Mouse (Mus musculus) stomach, embryonic 16.5 days (tissue): ENCODE data around the gene Bbs1. TPM values are rescaled to one million over a fixed set of nuclear protein-coding genes. Genes with fewer than 3 reads are reported as not detected.

Experiments used
- ATAC-seq: fragments of 200-750 bp; cut with Nextera tagmentation; 2 replicates; pipeline ENCODE4 v1.8.0; 2017; ENCODE audit warnings: moderate number of reproducible peaks, moderate TSS enrichment; ENCODE audit not compliant: insufficient read depth, low FRiP score
- H3K27ac ChIP-seq: fragments of 300-500 bp; sonication (generic); 2 replicates; pipeline ENCODE4 v1.5.1; 2014; ENCODE audit warnings: low read length
- H3K27me3 ChIP-seq: fragments of 300-500 bp; sonication (generic); 2 replicates; pipeline ENCODE4 v1.6.1; 2014; ENCODE audit warnings: low read length, control low read depth, mixed read lengths; ENCODE audit not compliant: control insufficient read depth, insufficient read depth
- H3K36me3 ChIP-seq: fragments of 300-500 bp; sonication (generic); 2 replicates; pipeline ENCODE4 v1.6.1; 2014; ENCODE audit warnings: low read length; ENCODE audit not compliant: control insufficient read depth, insufficient read depth
- H3K4me1 ChIP-seq: fragments of 300-500 bp; sonication (generic); 2 replicates; pipeline ENCODE4 v1.6.1; 2014; ENCODE audit warnings: low read length, control low read depth, mixed read lengths; ENCODE audit not compliant: control insufficient read depth, insufficient read depth
- H3K4me2 ChIP-seq: fragments of 300-500 bp; sonication (generic); 2 replicates; pipeline ENCODE4 v1.6.1; 2014; ENCODE audit warnings: low read depth, low read length, mixed read lengths
- H3K4me3 ChIP-seq: fragments of 300-500 bp; sonication (generic); replicated peaks from 2 replicates; pipeline ENCODE4 v1.5.1; 2014; ENCODE audit warnings: mild to moderate bottlenecking, low read length
- H3K9ac ChIP-seq: fragments of 300-500 bp; sonication (generic); 2 replicates; pipeline ENCODE4 v1.6.1; 2014; ENCODE audit warnings: low read length
- H3K9me3 ChIP-seq: fragments of 300-500 bp; sonication (generic); replicated peaks from 2 replicates; pipeline ENCODE4 v1.6.1; 2016; ENCODE audit warnings: low read length, control low read depth; ENCODE audit not compliant: control insufficient read depth
- WGBS: fragments of 180-500 bp; shearing (Covaris S2); extraction: QIAGEN DNeasy Blood & Tissue Kit; methylation state at CpG from one replicate; pipeline ENCODE4 v1.1.7; 2014; 5-methylcytosine and 5-hydroxymethylcytosine counted together
- polyA plus RNA-seq: library from polyadenylated mRNA; unstranded; fragments of >200 nt; fragmentation: Nextera tagmentation; extraction: Ambion mirVana; gene quantifications from 2 replicates; pipeline ENCODE4 v1.2.1, GENCODE M21; 2015

Bbs1 gene
- polyA plus RNA-seq, 1 experiment from 2014 or later, result 3.6 TPM

DNA sequence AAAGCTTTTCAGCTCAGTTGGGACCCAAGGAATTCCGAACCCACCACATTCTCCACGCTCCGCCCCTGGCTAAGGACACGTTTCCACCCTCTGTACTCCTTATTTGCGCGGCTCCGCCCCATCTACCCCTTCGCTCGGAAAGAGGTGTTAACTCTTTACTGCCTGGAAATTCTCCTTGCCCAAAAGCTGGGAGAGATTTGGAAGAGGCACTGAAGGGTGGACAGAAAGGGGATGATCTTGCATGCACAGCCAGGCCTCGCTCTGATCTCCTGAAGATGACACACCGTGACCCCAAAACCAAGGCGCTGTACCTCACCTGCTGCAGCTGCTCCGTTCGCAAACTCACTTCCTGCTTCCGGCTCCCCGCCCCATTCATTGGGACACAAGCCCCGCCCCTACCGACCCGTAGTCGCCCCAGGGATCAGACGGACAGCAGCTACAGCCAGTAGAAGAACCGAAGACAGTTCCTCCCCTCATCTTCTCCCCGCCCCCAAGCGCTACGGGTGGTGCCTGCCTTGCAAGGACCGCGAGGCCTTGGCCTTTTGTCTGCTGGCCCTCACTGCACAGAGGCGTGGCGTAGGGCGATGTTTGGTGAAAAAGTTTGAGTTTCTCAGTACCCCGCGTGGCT, 21.6 kb upstream of the Bbs1 start, which contains the start of gene Dpp3:
Dpp3 (minus strand) TSS at position 384 of the 628 bp plus-strand sequence.
- H3K9ac ChIP-seq, result peak within 1 kb of the TSS; percentile 72
- peak within 1 kb of the TSS; percentile 78 for H3K4me3 ChIP-seq
- H3K9me3 ChIP-seq, result no peaks in the 10 kb centered on the region
- under 1% methylated on average over 32 of the region's 32 CpGs for WGBS
- peaks cover 3% of the 10 kb centered on the region; the same call in 1 of the 2 replicates for H3K36me3 ChIP-seq
- no peaks in the 10 kb centered on the region for H3K27me3 ChIP-seq
- peaks cover 16% of the 10 kb centered on the region for H3K4me1 ChIP-seq
- H3K4me2 ChIP-seq, result peak within 1 kb of the TSS; percentile 81
- H3K27ac ChIP-seq, result peak within 1 kb of the TSS; percentile 81
- ATAC-seq, result peak; percentile 99

DNA sequence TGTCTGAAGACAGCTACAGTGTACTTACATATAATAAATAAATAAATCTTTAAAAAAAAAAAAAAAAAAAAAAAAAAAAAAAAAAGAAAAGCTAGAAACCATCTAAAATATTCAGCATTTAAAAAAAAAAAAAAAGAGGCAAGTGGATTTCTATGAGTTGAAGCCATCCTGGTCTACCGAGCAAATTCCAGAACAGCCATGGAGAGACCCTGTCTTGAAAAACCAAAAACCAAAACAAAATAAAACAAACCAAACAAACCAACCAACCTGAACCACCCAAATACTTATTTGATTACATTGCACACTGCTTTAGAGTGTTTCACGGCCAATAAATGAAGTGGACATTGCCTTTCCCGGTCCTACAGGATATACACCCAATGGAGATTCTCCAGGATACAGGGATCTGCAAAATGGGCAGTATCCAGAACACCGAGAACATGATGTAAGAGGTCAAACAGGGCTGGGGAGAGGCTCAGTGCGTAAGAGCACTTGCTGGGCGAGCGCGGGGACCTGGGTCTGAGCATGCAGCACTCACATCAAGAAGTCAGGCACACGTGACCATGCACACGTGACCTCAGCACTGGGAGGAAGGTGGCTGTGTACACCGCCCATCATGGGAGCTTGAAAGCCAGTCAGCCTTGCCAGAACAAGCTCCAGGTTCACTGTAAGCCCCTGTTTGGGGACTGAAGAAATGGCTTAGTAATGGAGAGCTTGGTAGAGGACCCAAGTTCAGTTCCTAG, 18.9 kb upstream of the Bbs1 start:
- Histone ChIP-seq H3K4me1 (peaks cover 16% of the 10 kb centered on the region), H3K4me3 (no peak overlapping the region), H3K4me2 (no peak overlapping the region), H3K27ac (no peak overlapping the region), H3K36me3 (peaks cover 14% of the 10 kb centered on the region; the same call in 1 of the 2 replicates), H3K9me3 (no peaks in the 10 kb centered on the region), H3K27me3 (no peaks in the 10 kb centered on the region), H3K9ac (no peak overlapping the region)
- ATAC-seq, result no peak
- WGBS, result 92% methylated on average over 11 of the region's 11 CpGs

DNA sequence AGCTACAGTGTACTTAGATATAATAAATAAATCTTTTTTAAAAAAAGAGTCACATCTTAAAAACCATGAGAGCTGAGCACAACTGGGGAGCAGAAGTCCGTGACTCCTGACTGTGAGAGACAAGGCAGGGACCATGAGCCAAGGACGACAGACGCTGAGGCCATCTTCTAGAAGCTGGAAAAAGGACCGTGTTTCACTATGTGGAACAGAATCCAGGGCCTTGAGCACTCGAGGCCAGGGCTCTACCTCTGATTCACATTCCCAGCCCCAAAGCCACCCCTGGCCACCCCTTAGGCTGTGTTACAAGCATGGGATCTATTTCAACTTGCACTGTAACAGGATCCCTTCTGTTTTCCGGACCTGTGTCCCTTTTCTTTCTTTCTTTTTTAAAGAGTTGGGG, 13.2 kb upstream of the Bbs1 start:
- Histone ChIP-seq H3K9ac (no peak overlapping the region), H3K27me3 (no peaks in the 10 kb centered on the region), H3K36me3 (peaks cover 19% of the 10 kb centered on the region), H3K27ac (no peak overlapping the region), H3K4me3 (no peak overlapping the region), H3K9me3 (no peaks in the 10 kb centered on the region), H3K4me1 (no peaks in the 10 kb centered on the region), H3K4me2 (no peak overlapping the region)
- ATAC-seq, result no peak
- 83% methylated on average over 6 of the region's 6 CpGs for WGBS

DNA sequence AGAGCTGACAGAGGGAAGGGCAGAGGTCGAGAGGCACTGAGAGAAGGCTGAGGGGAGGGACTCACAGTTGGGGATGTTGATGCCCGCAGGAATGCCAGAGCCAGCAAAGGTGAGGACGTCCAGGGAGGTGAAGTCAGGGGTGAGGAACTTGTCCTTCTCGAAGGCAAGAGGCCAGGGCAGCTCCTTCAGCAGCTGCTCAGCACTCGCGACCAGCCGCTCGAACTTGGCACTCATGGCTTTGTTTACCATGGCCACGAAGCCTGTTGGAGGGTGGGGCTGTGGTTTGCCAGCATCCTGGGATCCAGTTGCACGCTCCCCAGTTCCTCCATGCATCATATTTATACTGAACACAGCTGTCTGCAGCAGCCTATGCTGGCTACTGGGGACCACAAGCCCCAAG, 10.4 kb upstream of the Bbs1 start:
- Histone ChIP-seq H3K9ac (no peak overlapping the region), H3K27ac (no peak overlapping the region), H3K27me3 (no peaks in the 10 kb centered on the region), H3K9me3 (no peaks in the 10 kb centered on the region), H3K4me2 (no peak overlapping the region), H3K4me1 (no peaks in the 10 kb centered on the region), H3K4me3 (no peak overlapping the region), H3K36me3 (peaks cover 26% of the 10 kb centered on the region)
- no peak for ATAC-seq
- 80% methylated on average over 10 of the region's 10 CpGs for WGBS

DNA sequence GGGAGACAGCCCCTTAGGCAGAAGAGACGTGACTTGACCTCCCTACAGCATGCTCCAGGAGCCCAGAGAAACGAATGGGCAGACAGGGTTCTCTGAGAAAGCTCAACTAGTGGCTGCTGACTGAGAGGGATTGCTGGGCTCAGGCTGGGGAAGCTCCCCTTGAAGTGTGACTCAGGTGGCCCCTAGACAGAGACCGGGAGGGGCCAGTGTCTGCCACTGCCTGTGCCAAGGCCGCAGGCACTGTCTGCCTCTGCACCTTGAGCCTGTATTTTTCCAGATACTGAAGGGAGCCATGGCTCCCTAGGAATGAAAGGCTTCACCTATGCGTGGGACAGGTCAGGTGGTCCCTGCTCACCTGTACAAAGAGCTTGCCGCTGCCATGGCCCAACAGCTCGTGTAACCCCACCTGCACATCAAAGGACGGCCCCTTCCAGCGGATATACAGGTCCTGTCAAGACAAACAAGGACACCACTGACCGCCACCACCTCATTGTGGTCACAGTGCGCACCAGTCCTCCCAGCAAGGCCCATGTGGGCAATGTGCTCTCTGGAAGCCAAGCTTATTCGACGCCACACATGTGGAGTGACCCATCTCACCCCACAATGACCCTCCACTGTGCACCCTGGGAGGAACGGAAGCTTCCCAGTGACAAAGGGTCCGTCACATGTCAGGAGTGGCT, 9.6 kb upstream of the Bbs1 start:
- 89% methylated on average over 15 of the region's 15 CpGs for WGBS
- no peak overlapping the region for H3K4me3 ChIP-seq
- no peak overlapping the region for H3K4me2 ChIP-seq
- no peak overlapping the region for H3K9ac ChIP-seq
- H3K4me1 ChIP-seq, result no peaks in the 10 kb centered on the region
- no peaks in the 10 kb centered on the region for H3K27me3 ChIP-seq
- peaks cover 23% of the 10 kb centered on the region for H3K36me3 ChIP-seq
- ATAC-seq, result no peak
- no peaks in the 10 kb centered on the region for H3K9me3 ChIP-seq
- H3K27ac ChIP-seq, result no peak overlapping the region

DNA sequence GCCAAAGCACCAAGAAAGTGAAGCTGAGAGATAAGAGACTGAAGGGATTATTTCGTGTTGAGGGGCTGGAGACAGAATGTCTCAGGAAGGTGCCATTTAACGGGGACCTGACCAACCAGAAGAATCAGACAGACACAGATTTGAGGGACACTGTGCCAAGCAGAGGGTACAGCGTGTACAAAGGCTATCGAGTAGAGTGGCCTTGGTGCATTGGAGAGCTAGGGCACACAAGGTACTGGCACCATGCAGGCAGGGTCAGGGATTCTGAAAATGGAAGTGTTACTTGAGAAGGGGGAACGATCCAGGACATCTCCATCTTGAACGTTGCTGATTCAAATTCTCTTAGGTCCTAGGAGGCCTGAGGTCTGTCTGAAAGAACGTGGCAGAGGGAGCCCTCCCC, 2.9 kb upstream of the Bbs1 start:
- WGBS, result 91% methylated on average over 7 of the region's 7 CpGs
- H3K4me1 ChIP-seq, result peaks cover 3% of the 10 kb centered on the region; the same call in 1 of the 2 replicates
- no peak overlapping the region for H3K4me2 ChIP-seq
- peaks cover 20% of the 10 kb centered on the region for H3K36me3 ChIP-seq
- H3K4me3 ChIP-seq, result no peak overlapping the region
- no peaks in the 10 kb centered on the region for H3K9me3 ChIP-seq
- H3K9ac ChIP-seq, result no peak overlapping the region
- ATAC-seq, result no peak
- H3K27me3 ChIP-seq, result no peaks in the 10 kb centered on the region
- no peak overlapping the region for H3K27ac ChIP-seq

DNA sequence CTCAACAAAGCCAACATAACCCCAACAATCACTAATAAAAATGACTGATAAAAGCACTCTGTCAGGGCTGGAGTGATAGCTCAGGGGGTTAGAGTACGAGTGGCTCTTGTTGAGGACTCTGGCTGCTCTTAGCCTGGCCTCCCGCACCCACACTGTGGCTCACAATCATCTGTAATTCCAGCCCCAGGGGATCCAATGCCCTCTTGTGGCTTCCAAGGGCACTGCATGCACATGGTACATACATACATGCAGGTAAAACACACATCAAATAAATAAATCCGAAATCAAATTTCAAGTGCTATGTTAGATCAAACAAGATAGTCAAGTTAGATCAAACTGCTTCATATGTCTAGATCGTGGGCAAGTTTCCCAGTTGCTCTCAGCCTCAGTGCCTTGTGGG, 1.7 kb upstream of the Bbs1 start:
- Histone ChIP-seq H3K27me3 (no peaks in the 10 kb centered on the region), H3K4me2 (no peak overlapping the region), H3K36me3 (peaks cover 11% of the 10 kb centered on the region), H3K4me1 (peaks cover 3% of the 10 kb centered on the region; the same call in 1 of the 2 replicates), H3K27ac (no peak overlapping the region), H3K9ac (no peak overlapping the region), H3K9me3 (no peaks in the 10 kb centered on the region), H3K4me3 (no peak overlapping the region)
- 80% methylated on average over 4 of the region's 4 CpGs for WGBS
- ATAC-seq, result no peak

DNA sequence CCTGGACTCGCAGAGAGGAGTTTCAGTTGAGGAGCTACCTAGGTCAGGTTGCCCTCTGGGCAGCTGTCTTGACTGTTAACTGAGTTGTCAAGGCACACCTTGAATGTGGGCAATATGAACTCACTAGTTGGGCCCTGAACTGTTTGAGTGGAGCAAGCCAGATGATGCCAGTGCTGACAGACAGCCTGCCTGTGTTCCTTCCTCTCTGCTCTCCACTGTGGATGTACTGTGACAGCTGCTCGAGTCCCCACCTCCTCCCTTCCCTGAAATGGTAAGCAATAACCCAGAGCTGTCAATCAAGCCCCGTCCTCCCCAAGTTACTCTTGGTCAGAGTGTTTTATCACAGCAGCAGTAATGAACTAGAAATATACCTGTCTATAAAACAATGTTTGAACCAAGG, 6.5 kb downstream of the Bbs1 start:
- 71% methylated on average over 3 of the region's 3 CpGs for WGBS
- H3K9ac ChIP-seq, result no peak overlapping the region
- no peak overlapping the region for H3K27ac ChIP-seq
- no peak overlapping the region for H3K4me2 ChIP-seq
- no peak for ATAC-seq
- H3K9me3 ChIP-seq, result no peaks in the 10 kb centered on the region
- no peaks in the 10 kb centered on the region for H3K4me1 ChIP-seq
- no peaks in the 10 kb centered on the region for H3K36me3 ChIP-seq
- no peak overlapping the region for H3K4me3 ChIP-seq
- no peaks in the 10 kb centered on the region for H3K27me3 ChIP-seq

DNA sequence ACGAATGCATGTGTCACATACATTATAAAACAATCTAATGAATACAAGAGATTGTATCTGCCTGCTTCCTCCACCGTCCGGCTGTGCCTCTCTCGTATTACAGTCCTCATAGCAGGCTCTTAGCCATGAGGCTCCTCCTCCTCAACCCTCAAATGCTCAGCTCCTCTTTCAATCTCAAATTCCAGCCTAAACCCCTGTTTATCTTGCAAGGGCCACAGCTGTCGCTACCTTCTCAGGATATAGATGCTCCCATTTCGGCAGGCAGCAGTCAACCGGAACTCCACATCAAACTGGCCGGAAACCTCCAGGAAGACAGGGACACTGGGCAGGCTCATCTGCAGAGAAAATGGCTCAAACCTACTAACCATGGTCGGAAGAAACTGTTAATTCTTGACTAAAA, 7.5 kb downstream of the Bbs1 start:
- Histone ChIP-seq H3K36me3 (no peaks in the 10 kb centered on the region), H3K9me3 (no peaks in the 10 kb centered on the region), H3K27me3 (no peaks in the 10 kb centered on the region), H3K4me3 (no peak overlapping the region), H3K4me2 (no peak overlapping the region), H3K4me1 (no peaks in the 10 kb centered on the region), H3K27ac (no peak overlapping the region), H3K9ac (no peak overlapping the region)
- no peak for ATAC-seq
- WGBS, result 64% methylated on average over 9 of the region's 9 CpGs
